Mouse (Mus musculus) embryonic stem cell, embryonic (primary cell): Measurements from ENCODE around the gene Fcamr.

Source experiments
- CTCF ChIA-PET, 4 experiments: fragments of 300-600 bp in 2 of 4; fragments of 350-600 bp in 2 of 4; sonication (Branson Sonifier 250); formaldehyde crosslinking; loops; one replicate each; lab custom pipeline; 2022; ENCODE audit warnings: inconsistent platforms in 2 of 4; lab: Charles Lee
- POLR2A ChIA-PET, 4 experiments: fragments of 300-600 bp in 2 of 4; fragments of 350-600 bp in 2 of 4; sonication (Branson Sonifier 250); formaldehyde crosslinking; loops; one replicate each; lab custom pipeline; 2022; ENCODE audit warnings: antibody characterized with exemption in 4 of 4, inconsistent platforms in 1 of 4; lab: Charles Lee

Fcamr gene

GRCm38 (mm10) chr1:130800602-130801001 lies at the start of gene Fcamr:
Gene Fcamr, plus strand, starts transcription at chr1:130800902.
- POLR2A ChIA-PET: no interaction called here

GRCm38 (mm10) chr1:130759689-130760088 lies 41.0 kb upstream of the Fcamr start:
- CTCF ChIA-PET: no interaction called here
- POLR2A ChIA-PET: no interaction called here

More at GRCm38 (mm10) chr1:130800602-130801001, at the start of gene Fcamr:
- CTCF ChIA-PET: no interaction called here

- ChIA-PET POLR2A (interaction anchor here in 1 of 4 experiments (0.9 to 2.1 kb wide), 2 partner anchors 11 to 21 kb away, joined by 3 to 6 read pairs; no protein-coding TSS in a partner anchor), CTCF (no interaction called here)
Measured at GRCm38 (mm10) chr1:130761597-130761996, 39.1 kb upstream of the Fcamr start.

GRCm38 (mm10) chr1:130762045-130762760 lies 38.5 kb upstream of the Fcamr start:
- CTCF ChIA-PET: interaction anchor here in 1 of 4 experiments (0.7 kb wide), 1 partner anchor 354 kb away, joined by 4 read pairs; no protein-coding TSS in a partner anchor

GRCm38 (mm10) chr1:130764027-130764461 lies 36.7 kb upstream of the Fcamr start:
- CTCF ChIA-PET: no interaction called here
- POLR2A ChIA-PET: interaction anchor here in 1 of 4 experiments (1.0 kb wide), 1 partner anchor 49 kb away, joined by 3 read pairs; the partner anchor contains the start of gene Gm29427

More at GRCm38 (mm10) chr1:130762045-130762760, 38.5 kb upstream of the Fcamr start:
- POLR2A ChIA-PET: interaction anchor here in 1 of 4 experiments (0.9 to 2.1 kb wide), 2 partner anchors 11 to 22 kb away, joined by 3 to 6 read pairs; no protein-coding TSS in a partner anchor

GRCm38 (mm10) chr1:130767066-130767465 lies 33.6 kb upstream of the Fcamr start:
- POLR2A ChIA-PET: interaction anchor here in 2 of 4 experiments (1.5 to 1.8 kb wide), 2 partner anchors 11 to 35 kb away, joined by 3 to 7 read pairs; partner anchors contain the start of gene AA986860 (in 1 of the 2)
- CTCF ChIA-PET: no interaction called here

- ChIA-PET CTCF (interaction anchor here in 1 of 4 experiments (1.2 kb wide), 1 partner anchor 14 kb away, joined by 4 read pairs; no protein-coding TSS in a partner anchor), POLR2A (interaction anchor here in 2 of 4 experiments (0.5 to 1.4 kb wide), 2 partner anchors 9 to 79 kb away, joined by 3 to 4 read pairs; no protein-coding TSS in a partner anchor)
Measured at GRCm38 (mm10) chr1:130769925-130770324, 30.8 kb upstream of the Fcamr start.

GRCm38 (mm10) chr1:130770487-130770886 lies 30.2 kb upstream of the Fcamr start:
- CTCF ChIA-PET: no interaction called here
- POLR2A ChIA-PET: no interaction called here

GRCm38 (mm10) chr1:130770981-130771494 lies 29.7 kb upstream of the Fcamr start:
- POLR2A ChIA-PET: no interaction called here

GRCm38 (mm10) chr1:130775234-130775633 lies 25.5 kb upstream of the Fcamr start:
- ChIA-PET CTCF (no interaction called here), POLR2A (no interaction called here)

More at GRCm38 (mm10) chr1:130770981-130771494, 29.7 kb upstream of the Fcamr start:
- CTCF ChIA-PET: interaction anchor here in 1 of 4 experiments (0.6 kb wide), 1 partner anchor 421 kb away, joined by 10 read pairs; no protein-coding TSS in a partner anchor

- ChIA-PET CTCF (no interaction called here), POLR2A (no interaction called here)
Measured at GRCm38 (mm10) chr1:130775691-130776331, 24.9 kb upstream of the Fcamr start.

- ChIA-PET POLR2A (interaction anchor here in 1 of 4 experiments (2.1 kb wide), 1 partner anchor 9 kb away, joined by 7 read pairs; no protein-coding TSS in a partner anchor), CTCF (interaction anchor here in 1 of 4 experiments (0.6 kb wide), 1 partner anchor 53 kb away, joined by 3 read pairs; no protein-coding TSS in a partner anchor)
Measured at GRCm38 (mm10) chr1:130776645-130777044, 24.1 kb upstream of the Fcamr start.

- POLR2A ChIA-PET: interaction anchor here in 1 of 4 experiments (1.1 kb wide), 1 partner anchor 48 kb away, joined by 3 read pairs; the partner anchor contains the start of gene AA986860
- CTCF ChIA-PET: no interaction called here
Measured at GRCm38 (mm10) chr1:130779867-130780266, 20.8 kb upstream of the Fcamr start.

- CTCF ChIA-PET: interaction anchor here (0.6 to 1.6 kb wide), 10 partner anchors 12 to 757 kb away, joined by 3 to 6 read pairs (median 3); partner anchors contain the start of gene Gm29427 (in 2 of the 4)
- POLR2A ChIA-PET: interaction anchor here in 2 of 4 experiments (1.3 to 2.2 kb wide), 2 partner anchors 66 to 68 kb away, joined by 3 to 8 read pairs; partner anchors contain the start of gene Gm29427 (in 1 of the 2)
Measured at GRCm38 (mm10) chr1:130784054-130784453, 16.6 kb upstream of the Fcamr start.

- POLR2A ChIA-PET: interaction anchor here in 1 of 4 experiments (1.3 kb wide), 1 partner anchor 100 kb away, joined by 5 read pairs; no protein-coding TSS in a partner anchor
Measured at GRCm38 (mm10) chr1:130787001-130787400, 13.7 kb upstream of the Fcamr start.

GRCm38 (mm10) chr1:130789512-130790451 lies 10.9 kb upstream of the Fcamr start:
- ChIA-PET CTCF (interaction anchor here in 1 of 4 experiments (0.5 kb wide), 1 partner anchor 88 kb away, joined by 3 read pairs; no protein-coding TSS in a partner anchor), POLR2A (interaction anchor here in 2 of 4 experiments (0.6 kb wide), 2 partner anchors 106 to 589 kb away, joined by 3 to 10 read pairs; no protein-coding TSS in a partner anchor)

More at GRCm38 (mm10) chr1:130787001-130787400, 13.7 kb upstream of the Fcamr start:
- CTCF ChIA-PET: interaction anchor here in 3 of 4 experiments (0.6 to 2.2 kb wide), 14 partner anchors 9 to 483 kb away, joined by 3 to 12 read pairs (median 4); no protein-coding TSS in a partner anchor

GRCm38 (mm10) chr1:130795331-130795730 lies 5.4 kb upstream of the Fcamr start:
- POLR2A ChIA-PET: no interaction called here
- CTCF ChIA-PET: interaction anchor here in 2 of 4 experiments (0.5 to 1.2 kb wide), 4 partner anchors 104 to 475 kb away, joined by 3 to 4 read pairs (median 3); no protein-coding TSS in a partner anchor
